Mouse (Mus musculus) Muller cell, postnatal 12 days (primary cell): ENCODE data around the gene Caap1.

ENCODE experiments used
- DNase-seq: peaks from one replicate; pipeline ENCODE4 v3.0.0-alpha.2; 2015; ENCODE audit errors: inconsistent ontology term

Gene Caap1

GRCm38 (mm10) chr4:94556265-94557054 lies at the start of gene Caap1, which contains the start of gene Gm10306:
Gene Caap1 (minus strand): TSS chr4:94556796.
Gene Gm10306 (plus strand): TSS chr4:94556546.
- peak; percentile 93 for DNase-seq

DNA sequence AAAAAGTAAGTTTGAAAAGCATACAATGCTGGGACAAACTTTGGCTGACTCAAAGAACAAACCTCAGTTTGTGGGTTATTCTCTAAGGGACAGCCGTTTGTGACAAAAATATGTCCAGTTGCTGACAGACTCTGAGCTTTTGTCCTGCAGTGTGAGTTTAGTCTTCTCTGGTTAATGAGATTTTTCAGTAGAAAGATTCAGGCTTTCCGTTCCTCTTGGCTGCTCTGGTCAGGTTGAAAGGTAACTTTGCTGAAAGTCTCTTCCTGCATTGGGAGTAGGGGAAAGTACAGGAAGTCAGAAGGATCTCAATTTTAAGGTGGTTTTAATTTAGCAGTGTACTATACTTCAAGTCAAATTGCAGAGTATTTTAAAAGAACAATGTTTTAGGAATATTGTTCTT lies 49.0 kb upstream of the Caap1 start:
- no peak for DNase-seq

DNA sequence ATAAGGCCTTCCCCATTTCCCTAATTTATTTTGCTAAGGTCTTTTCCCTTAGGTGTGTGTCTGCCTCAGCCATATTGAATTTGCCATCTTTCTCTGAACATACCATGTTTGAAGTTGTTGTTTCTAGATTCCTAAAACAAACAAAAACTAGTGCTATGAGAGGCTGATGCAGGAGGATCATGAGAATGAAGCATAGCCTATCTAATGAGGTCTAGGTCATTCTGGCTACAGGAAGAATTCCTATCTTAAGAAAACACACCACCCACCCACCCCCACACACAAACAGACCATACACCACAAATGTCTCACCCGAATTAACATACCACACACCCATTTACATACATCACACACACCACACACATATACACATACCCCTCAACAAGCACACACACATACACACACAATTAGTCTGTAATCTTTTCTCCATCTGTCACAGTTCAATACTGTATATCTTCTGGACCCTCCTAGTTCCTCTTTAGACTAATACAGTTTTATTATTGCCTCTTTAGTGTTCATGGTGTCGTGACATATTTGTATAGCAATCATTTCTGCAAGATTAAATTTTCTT lies 47.9 kb upstream of the Caap1 start:
- DNase-seq: no peak

DNA sequence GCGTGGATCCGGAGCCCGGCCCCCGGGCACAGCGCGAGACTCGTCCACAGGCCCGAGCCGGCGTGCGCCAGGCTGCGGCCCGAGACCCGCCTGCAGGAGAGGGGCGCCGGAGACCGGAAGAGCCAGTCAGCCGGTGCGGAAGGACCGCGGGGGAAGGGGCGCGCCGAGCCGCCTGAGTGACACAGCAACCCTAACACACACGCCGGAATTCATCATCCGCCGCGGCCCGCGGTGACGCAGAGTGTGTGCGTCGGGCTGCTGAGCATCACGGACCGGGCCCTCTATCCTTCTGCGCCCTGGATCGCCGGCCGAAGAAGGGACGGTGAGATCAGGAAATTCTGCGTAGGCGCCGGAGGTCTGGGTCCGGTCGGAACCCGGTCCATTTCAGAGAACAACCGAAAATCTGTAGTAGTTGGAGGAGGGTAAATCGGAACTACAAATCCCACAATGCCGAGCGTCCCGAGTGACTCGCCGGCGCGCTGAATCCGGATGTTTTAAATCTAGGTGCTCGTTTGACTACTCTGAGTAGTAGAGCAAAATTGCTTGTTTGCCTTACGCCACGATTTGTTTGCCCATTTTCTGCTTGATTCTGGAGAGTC lies 46.5 kb upstream of the Caap1 start, which contains the start of gene Plaa:
Gene Plaa, minus strand, starts transcription at position 214 of the 599 bp plus-strand sequence.
- DNase-seq: peak; percentile 97

DNA sequence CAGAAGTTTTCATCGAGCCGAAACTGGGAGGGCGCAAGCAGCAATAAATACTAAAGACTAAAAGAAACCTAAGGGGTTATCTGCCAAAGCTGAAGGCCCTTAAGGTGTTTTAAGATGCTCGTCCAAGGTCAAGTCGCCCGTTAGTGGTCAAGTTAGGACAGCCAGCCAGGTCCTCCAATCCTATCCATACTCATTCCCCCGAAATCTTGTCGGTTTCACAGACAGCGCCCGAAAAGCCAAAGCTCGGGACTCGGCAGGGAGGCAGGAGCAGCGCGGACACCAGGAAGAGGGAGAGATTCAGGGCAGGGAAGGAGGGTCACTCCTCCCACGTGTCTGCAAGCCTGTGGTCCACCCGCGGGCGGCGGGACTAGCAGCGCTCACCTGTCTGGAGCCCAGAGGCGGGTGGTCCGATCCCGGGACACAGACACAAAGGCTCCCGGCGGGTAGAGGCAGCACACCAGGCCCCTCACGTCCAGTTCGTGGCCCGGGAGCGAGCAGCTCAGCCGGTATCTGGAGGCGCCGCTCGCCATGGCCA lies 46.0 kb upstream of the Caap1 start:
- no peak for DNase-seq

GRCm38 (mm10) chr4:94601395-94601794 lies 44.8 kb upstream of the Caap1 start:
- no peak for DNase-seq

DNA sequence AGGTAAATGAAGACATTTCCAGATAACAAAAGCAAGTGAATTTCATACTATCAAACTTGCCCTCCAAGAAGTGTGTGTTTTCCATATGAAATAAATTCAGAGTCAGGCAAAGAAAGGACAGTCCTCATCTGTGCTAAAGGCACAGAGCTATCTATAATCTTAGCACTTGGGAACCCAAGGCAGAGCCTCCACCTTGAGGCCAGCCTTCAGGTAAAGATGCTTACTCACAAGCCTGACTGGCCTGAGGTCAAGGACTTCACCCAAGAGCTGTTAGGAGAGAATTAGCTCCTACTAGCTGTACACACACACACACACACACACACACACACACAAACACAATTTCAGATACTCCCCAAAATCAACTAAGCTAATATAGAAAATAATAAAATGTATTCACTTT lies 36.1 kb upstream of the Caap1 start:
- DNase-seq: no peak

DNA sequence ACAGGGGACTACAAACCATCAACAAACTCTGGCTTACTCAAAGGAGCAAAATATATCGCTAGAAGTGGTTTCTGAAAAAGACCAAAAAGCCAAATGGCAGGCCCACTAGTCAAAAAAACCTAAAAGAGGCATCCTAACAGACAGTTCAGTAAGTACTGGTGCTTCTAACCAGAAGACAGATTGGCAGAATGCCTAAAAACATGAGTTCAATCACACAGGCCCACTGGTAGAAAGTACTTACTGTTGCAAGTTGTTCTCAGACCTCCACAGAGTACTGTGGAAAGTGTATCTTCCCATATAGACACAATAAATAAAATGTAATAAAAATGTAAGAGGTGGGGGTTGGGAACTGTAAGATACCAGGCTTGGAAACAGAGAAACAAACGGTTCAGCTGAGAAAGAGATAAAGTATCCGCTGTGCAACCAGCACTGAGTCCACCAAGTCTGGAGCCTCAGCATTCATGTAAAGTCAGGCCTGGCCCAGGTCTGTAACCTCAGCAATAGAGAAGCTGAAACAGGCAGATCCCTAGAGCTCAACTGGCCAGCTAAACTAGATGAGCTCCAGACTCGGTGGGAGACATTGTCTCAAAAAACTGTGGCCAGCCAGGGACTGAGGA lies 35.3 kb upstream of the Caap1 start:
- no peak for DNase-seq

DNA sequence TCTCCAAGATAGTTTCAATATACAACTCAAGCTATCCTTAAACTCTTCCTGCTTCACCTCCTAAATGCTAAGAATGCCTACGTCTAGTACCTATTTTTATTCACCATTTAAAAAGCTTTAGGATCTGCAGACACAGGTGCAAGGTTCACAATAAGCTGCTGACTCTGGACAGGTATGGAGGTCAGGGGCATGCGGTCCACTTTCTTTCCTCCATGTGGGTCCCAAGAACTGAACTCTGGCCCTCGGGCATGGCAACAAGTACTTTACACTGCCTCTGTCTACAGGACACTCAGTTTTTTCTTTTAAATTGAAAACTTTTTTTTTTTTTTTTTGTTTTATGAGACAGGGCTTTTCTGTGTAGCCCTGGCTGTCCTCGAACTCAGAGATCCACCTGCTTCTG lies 16.1 kb upstream of the Caap1 start:
- no peak for DNase-seq

- no peak for DNase-seq
Measured at GRCm38 (mm10) chr4:94564297-94564696, 7.7 kb upstream of the Caap1 start.

DNA sequence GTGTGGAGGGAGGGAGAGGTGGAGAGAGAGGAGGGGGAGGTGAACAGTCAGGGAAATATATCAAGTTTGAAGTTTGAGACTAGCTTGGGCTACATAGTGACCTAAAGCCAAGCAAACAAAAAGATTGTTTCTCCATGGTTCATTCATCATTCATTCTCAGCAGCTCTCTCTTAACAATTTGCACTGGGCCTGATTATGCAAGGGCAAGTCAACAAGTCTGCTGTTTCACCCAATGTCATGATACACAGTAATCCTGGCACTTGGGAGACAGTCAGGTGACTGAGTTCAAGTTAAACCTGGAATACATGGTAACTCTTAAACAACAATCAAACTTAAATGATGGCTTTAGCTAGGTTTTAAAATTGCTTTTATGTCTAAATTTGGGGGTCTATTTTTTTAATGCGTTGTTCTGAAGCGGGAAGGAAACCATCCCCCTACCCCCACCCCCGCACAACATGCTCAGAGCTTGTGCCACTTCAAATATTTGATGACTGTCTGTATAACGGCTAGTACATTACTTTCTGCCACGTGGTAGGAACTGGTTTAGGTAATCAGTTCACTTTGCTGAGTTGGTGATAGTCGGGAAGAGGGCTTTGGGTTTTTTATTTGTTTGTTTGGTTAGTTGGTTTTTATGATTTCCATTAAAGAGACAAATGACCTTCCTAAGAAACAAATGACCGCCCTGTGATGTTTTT lies 5.5 kb upstream of the Caap1 start:
- no peak for DNase-seq

DNA sequence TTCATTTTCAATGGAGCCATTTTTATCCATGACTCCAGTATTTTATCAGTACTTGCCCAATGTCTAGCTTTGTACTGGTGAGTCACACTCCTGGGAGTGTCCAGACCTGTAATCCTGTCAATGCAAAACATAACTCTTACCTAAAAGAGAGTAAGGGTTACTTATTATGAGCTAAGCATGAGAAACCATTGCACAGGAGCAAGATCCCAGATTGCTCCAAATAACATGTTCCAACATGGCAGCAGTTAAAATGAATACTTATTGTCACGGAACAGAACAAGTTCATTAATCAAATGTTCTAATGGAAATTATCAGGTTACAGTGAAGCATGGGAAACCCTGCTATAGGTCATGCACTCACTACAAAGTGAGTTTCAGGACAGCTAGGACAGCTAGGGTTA lies 3.7 kb upstream of the Caap1 start:
- DNase-seq: no peak

DNA sequence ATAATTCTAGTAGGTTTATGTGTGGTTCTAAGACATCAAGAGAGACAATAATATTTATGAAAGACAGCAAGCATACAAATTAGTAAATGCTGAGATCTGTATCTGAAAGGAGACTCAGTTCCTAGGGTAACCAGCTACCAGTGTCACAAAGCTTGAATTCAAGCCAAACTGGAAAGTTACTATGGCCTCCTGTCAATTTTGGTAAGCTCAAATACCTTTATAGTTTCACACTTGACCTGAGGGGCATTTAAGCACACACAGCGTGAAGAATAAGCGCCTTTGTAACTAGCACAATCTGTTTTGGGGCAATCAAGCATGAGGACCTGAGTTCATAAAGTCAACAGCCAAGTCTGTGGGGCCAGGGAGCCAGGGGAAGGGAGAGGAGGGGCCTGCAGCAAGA lies 2.7 kb upstream of the Caap1 start:
- peak; percentile 31 for DNase-seq

GRCm38 (mm10) chr4:94557145-94557544 lies 549 bp upstream of the Caap1 start:
- DNase-seq: no peak

DNA sequence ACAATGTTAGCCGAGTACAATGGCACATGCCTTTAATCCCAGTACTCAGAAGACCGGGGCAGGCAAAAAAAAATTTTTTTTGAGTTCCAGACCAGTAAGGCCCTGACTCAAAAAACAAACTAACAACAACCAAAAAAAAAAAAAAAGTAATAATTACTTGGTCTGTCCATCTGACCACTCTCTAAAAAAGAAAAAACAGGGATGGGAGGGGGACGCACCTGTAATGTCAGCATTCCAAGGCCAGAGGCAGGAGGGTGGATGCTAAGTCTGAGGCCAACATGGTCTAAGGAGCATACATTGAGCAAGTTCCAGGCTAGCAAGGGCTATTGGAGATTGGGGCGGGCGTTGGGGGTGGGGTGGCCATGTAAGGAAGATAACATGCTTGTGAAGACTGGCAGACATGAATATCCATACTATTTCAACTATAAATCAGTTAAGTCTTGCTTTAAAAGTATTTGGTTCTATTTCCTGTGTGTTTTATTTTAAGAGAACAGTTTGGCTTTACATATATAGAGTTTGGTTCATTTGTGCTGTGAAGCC lies 1.6 kb downstream of the Caap1 start:
- DNase-seq: no peak

DNA sequence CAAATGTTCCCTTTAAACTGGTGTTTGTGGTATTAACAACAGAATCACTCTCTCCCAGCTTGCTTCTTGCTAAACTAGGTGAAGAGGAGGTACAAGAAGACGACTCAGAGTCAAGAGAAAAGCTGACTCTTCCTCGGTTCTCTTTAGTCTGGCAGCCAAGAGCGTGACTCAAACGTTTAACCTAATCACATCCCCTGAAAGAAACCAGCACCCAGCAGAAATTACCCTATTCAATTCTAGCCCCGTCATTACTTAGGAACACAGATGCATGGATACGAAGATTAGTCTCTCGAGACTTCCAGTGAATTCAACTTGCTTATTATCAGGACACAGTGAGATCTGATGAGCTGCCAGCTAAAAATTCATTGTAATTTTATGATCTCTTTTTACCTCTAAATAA lies 12.3 kb downstream of the Caap1 start:
- DNase-seq: no peak

DNA sequence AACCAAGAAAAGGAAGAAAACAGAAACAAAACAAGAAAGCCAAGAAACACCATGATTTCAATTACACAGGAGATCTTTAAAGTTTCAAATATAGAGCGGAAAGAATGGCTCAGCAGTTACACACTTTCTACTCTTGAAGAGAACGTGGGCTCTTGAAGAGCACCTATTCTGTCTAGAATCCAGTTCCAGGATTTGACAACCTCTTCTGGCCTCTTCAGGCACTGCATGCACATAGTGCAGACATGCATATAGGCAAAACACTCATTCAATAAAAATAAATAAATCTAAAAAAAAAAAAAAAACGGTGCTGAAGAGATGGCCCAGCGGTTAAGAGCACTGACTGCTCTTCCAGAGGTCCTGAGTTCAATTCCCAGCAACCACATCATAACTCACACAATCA lies 13.6 kb downstream of the Caap1 start:
- DNase-seq: no peak

GRCm38 (mm10) chr4:94533205-94533604 lies 23.4 kb downstream of the Caap1 start:
- DNase-seq: no peak

- DNase-seq: no peak
Measured at GRCm38 (mm10) chr4:94529448-94529847, 27.1 kb downstream of the Caap1 start.

DNA sequence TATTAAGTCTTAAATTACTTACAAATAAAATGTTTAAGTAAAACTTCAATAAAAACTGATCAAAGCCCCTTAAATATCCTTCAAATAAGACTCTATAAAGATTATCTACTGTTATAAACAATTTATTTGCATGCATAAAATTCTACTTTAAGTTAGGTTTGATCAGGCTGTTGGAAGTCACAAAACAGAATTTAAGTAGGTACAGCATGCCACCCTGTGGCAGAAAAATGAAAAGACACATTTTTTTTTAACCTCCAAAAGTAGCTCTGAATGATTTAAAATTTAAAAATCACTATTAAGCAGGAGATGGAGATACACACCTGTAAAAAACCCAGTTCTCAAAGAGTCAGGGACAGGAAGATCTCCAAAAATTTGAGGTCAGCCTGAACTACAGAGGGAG lies 33.3 kb downstream of the Caap1 start:
- DNase-seq: peak; percentile 17

GRCm38 (mm10) chr4:94517631-94518030 lies 39.0 kb downstream of the Caap1 start:
- DNase-seq: peak; percentile 33
